Mouse (Mus musculus) heart, postnatal 0 days (tissue): ENCODE measurements around the gene Chil4.

Experiments
- CTCF ChIP-seq: IDR thresholded peaks from 2 replicates; pipeline ENCODE4 v1.5.1; 2016; ENCODE audit warnings: antibody characterized with exemption, control low read depth, low read depth
- EP300 ChIP-seq: IDR thresholded peaks from 2 replicates; pipeline ENCODE4 v1.6.1; 2016; ENCODE audit warnings: antibody characterized with exemption, low read depth

- no peak for TF ChIP-seq EP300
- no peak for TF ChIP-seq CTCF
Observed at GRCm38 (mm10) chr3:106187991-106188390, 31.3 kb downstream of the Chil4 start.
